12 mouse cellular contexts compared by ENCODE assay signal in the genomic region with DNA sequence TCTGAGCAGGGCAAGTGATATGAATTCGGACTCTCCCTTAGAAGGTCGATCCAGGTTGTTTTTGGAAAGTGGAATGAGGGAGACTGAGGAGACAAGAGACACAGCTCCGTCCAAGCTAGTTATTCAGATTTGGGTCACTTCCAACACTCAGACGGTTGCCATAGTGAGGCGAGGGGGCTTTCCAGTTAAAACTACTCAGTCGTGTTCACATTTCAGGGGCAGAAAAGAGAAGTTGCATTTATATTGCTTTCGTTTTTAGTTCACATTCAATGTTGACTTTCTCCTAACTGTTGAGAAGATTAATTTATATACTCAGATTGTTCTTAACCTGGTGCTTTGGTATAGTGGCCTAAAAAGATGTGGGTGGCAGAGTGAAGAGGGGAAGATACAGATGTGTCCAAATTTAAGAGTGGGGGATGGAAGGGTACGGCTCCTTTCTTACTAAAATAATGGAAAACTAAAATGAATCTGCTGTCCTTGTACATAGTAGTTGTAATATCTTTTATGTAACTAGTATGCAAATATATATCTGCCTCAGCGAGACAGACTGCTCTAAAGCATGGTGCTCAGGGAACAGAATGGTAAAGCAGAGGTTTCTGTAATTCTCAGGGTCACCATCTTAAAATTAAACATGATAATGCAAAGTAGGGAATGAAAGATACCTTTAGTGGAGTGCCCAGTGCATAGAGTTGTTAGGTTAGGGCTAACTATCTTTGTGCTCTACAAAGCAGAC. TPM values are rescaled to one million over a fixed set of nuclear protein-coding genes. Genes with fewer than 3 reads are reported as not detected.
DNase-seq lines count a peak whose midpoint lies in the region; ATAC-seq and TF ChIP-seq lines count a peak whose summit lies in the region.
"Had no signal": no experiment of that assay in that cellular context is flagged by ENCODE, and none has a peak within 500 bp of the region (broad histone marks: within the 10 kb centered on the region; RNA-seq: fewer than 3 reads in every experiment).

No protein-coding gene starts in this region.

- peak; percentile 74 for ATAC-seq in frontal cortex, adult (ENCODE audit: low TSS enrichment)
- no peak for ATAC-seq in midbrain, embryonic 14.5 days (ENCODE audit: low FRiP score, low TSS enrichment)
- no peak for ATAC-seq in midbrain, embryonic 11.5 days (ENCODE audit: low FRiP score)
- ATAC-seq in forebrain, postnatal 0 days = peak; percentile 45; the same call in 1 of the 2 replicates

- H3K9ac ChIP-seq in midbrain, embryonic 14.5 days (replicated peaks; ENCODE audit: low read length) = no peak overlapping the region
- no peak overlapping the region for H3K9ac ChIP-seq in midbrain, embryonic 11.5 days (ENCODE audit: low read length)
- H3K9ac ChIP-seq in forebrain, postnatal 0 days = no peak overlapping the region

- H3K4me2 ChIP-seq in midbrain, embryonic 14.5 days (ENCODE audit: low read length) = no peak overlapping the region
- H3K4me2 ChIP-seq in midbrain, embryonic 11.5 days = no peak overlapping the region
- peak overlapping the region; percentile 13; the same call in 1 of the 2 replicates for H3K4me2 ChIP-seq in forebrain, postnatal 0 days (ENCODE audit: low read depth)

- no peaks in the 10 kb centered on the region for H3K36me3 ChIP-seq in midbrain, embryonic 14.5 days (ENCODE audit: control insufficient read depth, insufficient read depth, low read length)
- no peaks in the 10 kb centered on the region for H3K36me3 ChIP-seq in midbrain, embryonic 11.5 days (ENCODE audit: control insufficient read depth, insufficient read depth, low read length)
- no peaks in the 10 kb centered on the region for H3K36me3 ChIP-seq in forebrain, postnatal 0 days (ENCODE audit: insufficient read depth)
- H3K36me3 ChIP-seq in limb, embryonic 10.5 days = no peaks in the 10 kb centered on the region

- no peaks in the 10 kb centered on the region for H3K27me3 ChIP-seq in midbrain, embryonic 14.5 days (ENCODE audit: control insufficient read depth, insufficient read depth, low read length)
- H3K27me3 ChIP-seq in midbrain, embryonic 11.5 days (ENCODE audit: control insufficient read depth, insufficient read depth, low read length) = peaks cover 4% of the 10 kb centered on the region; the same call in 1 of the 2 replicates
- H3K27me3 ChIP-seq in forebrain, postnatal 0 days (ENCODE audit: insufficient read depth, low read length) = no peaks in the 10 kb centered on the region
- H3K27me3 ChIP-seq in limb, embryonic 10.5 days (ENCODE audit: low read depth, poor library complexity, severe bottlenecking) = no peaks in the 10 kb centered on the region

- no peaks in the 10 kb centered on the region for H3K4me1 ChIP-seq in midbrain, embryonic 14.5 days (ENCODE audit: control insufficient read depth, insufficient read depth, low read length)
- peaks cover 6% of the 10 kb centered on the region for H3K4me1 ChIP-seq in midbrain, embryonic 11.5 days (ENCODE audit: control insufficient read depth, insufficient read depth, low read length)
- peaks cover 24% of the 10 kb centered on the region for H3K4me1 ChIP-seq in forebrain, postnatal 0 days (ENCODE audit: insufficient read depth)
- peaks cover 8% of the 10 kb centered on the region for H3K4me1 ChIP-seq in limb, embryonic 10.5 days

- no peaks in the 10 kb centered on the region for H3K9me3 ChIP-seq in midbrain, embryonic 14.5 days (ENCODE audit: control insufficient read depth, low read length)
- no peaks in the 10 kb centered on the region for H3K9me3 ChIP-seq in midbrain, embryonic 11.5 days (ENCODE audit: control insufficient read depth, low read length)
- H3K9me3 ChIP-seq in forebrain, postnatal 0 days (ENCODE audit: low read length) = no peaks in the 10 kb centered on the region
- H3K9me3 ChIP-seq in limb, embryonic 10.5 days (replicated peaks) = no peaks in the 10 kb centered on the region

- no peak for DNase-seq in frontal cortex, postnatal 25 days (ENCODE audit: low spot score in 2 of 2)
- peak; percentile 32 for DNase-seq in midbrain, embryonic 14.5 days
- DNase-seq in midbrain, embryonic 11.5 days (ENCODE audit: low spot score, missing footprints) = no peak
- peak; percentile 62 for DNase-seq in forebrain, postnatal 0 days
- peak; percentile 15 for DNase-seq in spleen, adult 12 weeks (ENCODE audit: low spot score)
- DNase-seq in thymus, postnatal 14 days = no peak
- DNase-seq in limb, embryonic 10.5 days (ENCODE audit: low spot score) = no peak
- DNase-seq: gastrocnemius, postnatal 36 days; kidney, adult 18-20 months; liver; thymus, postnatal 4 days had no signal

- no peak for TF ChIP-seq CTCF in forebrain, postnatal 0 days (IDR thresholded peaks at IDR 0.05; ENCODE audit: low read depth)

- WGBS in midbrain, embryonic 14.5 days = 69% methylated on average over 9 of the region's 9 CpGs
- 82% methylated on average over 9 of the region's 9 CpGs for WGBS in midbrain, embryonic 11.5 days
- WGBS in forebrain, postnatal 0 days = 30% methylated on average over 9 of the region's 9 CpGs
- WGBS in limb, embryonic 10.5 days = 88% methylated on average over 9 of the region's 9 CpGs

- no peak overlapping the region for H3K27ac ChIP-seq in midbrain, embryonic 14.5 days (replicated peaks; ENCODE audit: low read depth, low read length)
- no peak overlapping the region for H3K27ac ChIP-seq in midbrain, embryonic 11.5 days (ENCODE audit: low read depth, low read length)
- H3K27ac ChIP-seq in forebrain, postnatal 0 days (ENCODE audit: low read depth, low read length) = no peak overlapping the region
- H3K27ac ChIP-seq in limb, embryonic 10.5 days = no peak overlapping the region

- no peak overlapping the region for H3K4me3 ChIP-seq in midbrain, embryonic 14.5 days (replicated peaks; ENCODE audit: low read depth, low read length)
- no peak overlapping the region for H3K4me3 ChIP-seq in midbrain, embryonic 11.5 days (ENCODE audit: low read depth, low read length)
- H3K4me3 ChIP-seq in forebrain, postnatal 0 days (ENCODE audit: low read depth, low read length) = no peak overlapping the region
- no peak overlapping the region for H3K4me3 ChIP-seq in limb, embryonic 10.5 days

RNA-seq across cellular contexts. Expression of a gene that starts 49.9 kb away (rescaled TPM):
- 0.37 TPM in 1 of 2 replicates, not detected in the other for polyA plus RNA-seq in midbrain, embryonic 14.5 days (2014; fragmentation: Nextera tagmentation; extraction: Ambion mirVana)
- 0.29 TPM in 1 of 2 replicates, not detected in the other for polyA plus RNA-seq in midbrain, embryonic 11.5 days (2014; fragmentation: Nextera tagmentation; extraction: Ambion mirVana)
- total RNA-seq in forebrain, postnatal 0 days (2014; rRNA removed) = not detected in 2 replicates
- 0.27 and 0.30 TPM in 2 replicates for polyA plus RNA-seq in forebrain, postnatal 0 days (2015; fragmentation: Nextera tagmentation; extraction: Ambion mirVana)
- polyA plus RNA-seq in limb, embryonic 10.5 days (2016; fragmentation: Nextera tagmentation; extraction: Ambion mirVana) = not detected in 2 replicates

Comparison
In these comparisons a context has a peak if more than half of its experiments do, and no peak if none do; other contexts are left out.
1. DNase-seq: peak in midbrain, embryonic 14.5 days (single experiment), forebrain, postnatal 0 days (single experiment) and spleen, adult 12 weeks (single experiment); none in frontal cortex, postnatal 25 days (0 of 2), midbrain, embryonic 11.5 days (single experiment), thymus, postnatal 14 days (single experiment) and limb, embryonic 10.5 days (single experiment).
2. ATAC-seq: peak in frontal cortex, adult (single experiment) and forebrain, postnatal 0 days (single experiment); none in midbrain, embryonic 14.5 days (single experiment) and midbrain, embryonic 11.5 days (single experiment).